ENCODE assay signal across 17 mouse cellular contexts in the genomic region with DNA sequence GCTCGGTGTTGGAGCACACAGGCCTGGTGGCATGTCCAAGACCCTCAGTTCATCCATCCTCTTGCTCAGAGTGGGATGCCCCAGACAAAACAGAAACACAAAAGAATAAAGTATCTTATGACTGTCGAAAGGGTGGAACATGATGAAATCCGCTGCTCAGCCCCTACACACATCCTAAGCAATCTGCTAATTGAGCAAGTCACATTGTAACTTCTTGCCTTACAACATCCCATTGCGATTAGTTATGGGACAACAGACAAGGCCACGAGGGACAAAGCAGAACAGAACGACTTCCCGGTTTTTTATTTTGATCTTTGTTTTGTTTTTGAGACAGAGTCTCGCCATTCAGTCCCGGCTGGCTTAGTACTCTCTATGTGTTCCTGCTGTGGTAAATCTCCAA. TPM values are rescaled to one million over a fixed set of nuclear protein-coding genes. Genes with fewer than 3 reads are reported as not detected.
"Had no signal": no experiment of that assay in that cellular context is flagged by ENCODE, and none has a peak within 500 bp of the region (broad histone marks: within the 10 kb centered on the region; RNA-seq: fewer than 3 reads in every experiment).

No protein-coding gene starts in this region.

- ATAC-seq: hindbrain, embryonic 16.5 days; inflammation-experienced regulatory T-cells, adult 6 months had no signal

- H3K4me3 ChIP-seq: limb, embryonic 12.5 days; neural tube, embryonic 12.5 days had no signal

- H3K4me2 ChIP-seq: limb, embryonic 12.5 days; lung, embryonic 14.5 days; neural tube, embryonic 12.5 days had no signal

- H3K27ac ChIP-seq: kidney, postnatal 0 days; limb, embryonic 12.5 days; macrophage; neural tube, embryonic 12.5 days; stomach, postnatal 0 days had no signal

- DNase-seq: kidney, adult 11 months; kidney, adult 9 months; kidney, postnatal 36 days; layer of hippocampus, adult 9-11 months; layer of hippocampus, postnatal 36 days; lung, embryonic 14.5 days; midbrain, embryonic 14.5 days; retina, postnatal 1 day; right cerebral cortex, postnatal 4 days; thymus, postnatal 14 days had no signal

- H3K9ac ChIP-seq: limb, embryonic 12.5 days; lung, embryonic 14.5 days; neural tube, embryonic 12.5 days had no signal

- H3K9me3 ChIP-seq: limb, embryonic 12.5 days; neural tube, embryonic 12.5 days had no signal

- H3K4me1 ChIP-seq: limb, embryonic 12.5 days; neural tube, embryonic 12.5 days had no signal

- H3K27me3 ChIP-seq: limb, embryonic 12.5 days; neural tube, embryonic 12.5 days had no signal

- H3K36me3 ChIP-seq: limb, embryonic 12.5 days; neural tube, embryonic 12.5 days had no signal

RNA-seq across cellular contexts. Expression of gene Slc2a13, which starts 60.0 kb away (rescaled TPM):
- polyA plus RNA-seq: inflammation-experienced regulatory T-cells, adult 6 months; macrophage had no signal
